Mouse (Mus musculus): ENCODE measurements around the gene Afap1. TPM values are rescaled to one million over a fixed set of nuclear protein-coding genes. Genes with fewer than 3 reads are reported as not detected.

The Afap1 gene
- polyA plus RNA-seq, 1 experiment from 2014 or later = 57.0 TPM

DNA sequence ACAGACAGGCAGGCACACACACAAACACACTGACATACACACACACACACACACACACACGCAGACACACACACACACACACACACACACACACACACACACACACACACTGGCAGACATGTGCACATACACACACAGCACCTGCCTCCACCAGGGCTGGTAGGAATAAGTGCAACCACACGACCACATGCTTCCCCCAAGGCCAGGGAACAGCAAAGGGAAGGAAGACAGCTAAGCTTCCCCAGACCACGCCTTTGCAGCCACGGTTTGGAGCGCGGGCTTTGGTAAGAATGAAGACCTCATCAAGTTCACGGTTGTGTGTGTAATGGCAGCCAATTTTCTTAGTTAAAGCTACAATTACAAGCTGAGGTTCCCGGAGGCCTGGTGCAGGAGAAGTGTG is 67.0 kb downstream of the Afap1 start:
- H3K27ac ChIP-seq (replicated peaks) = no peak overlapping the region
- no peaks in the 10 kb centered on the region for H3K27me3 ChIP-seq (replicated peaks)
- H3K4me1 ChIP-seq = peaks cover 3% of the 10 kb centered on the region; the same call in 1 of the 2 replicates
- no peak for ATAC-seq (ENCODE audit: low FRiP score)
- H3K4me2 ChIP-seq = no peak overlapping the region
- no peak overlapping the region for H3K9ac ChIP-seq (replicated peaks)
- H3K9me3 ChIP-seq (replicated peaks) = no peaks in the 10 kb centered on the region
- WGBS = 78% methylated on average over 7 of the region's 8 CpGs
- no peak overlapping the region for H3K4me3 ChIP-seq (replicated peaks)
- H3K36me3 ChIP-seq = peaks cover 52% of the 10 kb centered on the region

DNA sequence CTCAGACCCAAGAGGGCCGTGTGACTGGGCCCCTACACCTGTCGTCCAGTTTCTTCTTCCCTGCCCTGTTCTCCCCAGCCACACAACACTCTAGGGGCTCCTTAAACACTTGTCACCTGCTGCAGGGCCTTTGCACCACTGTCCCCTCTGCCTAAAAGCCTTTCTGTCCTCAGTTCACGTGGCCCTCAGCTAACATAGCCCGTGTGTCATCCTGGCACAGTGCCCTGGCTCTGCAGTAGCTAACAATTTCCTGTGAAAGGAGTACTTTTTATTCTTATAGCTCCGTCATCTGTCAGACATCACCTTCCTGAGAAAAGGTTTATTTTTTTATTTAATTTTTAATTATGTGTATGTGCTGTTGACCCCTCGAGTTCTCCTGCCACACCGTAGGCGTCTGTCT is 68.2 kb downstream of the Afap1 start:
- ATAC-seq (ENCODE audit: low FRiP score) = no peak
- peaks cover 3% of the 10 kb centered on the region; the same call in 1 of the 2 replicates for H3K4me1 ChIP-seq
- no peaks in the 10 kb centered on the region for H3K27me3 ChIP-seq (replicated peaks)
- H3K36me3 ChIP-seq = peaks cover 58% of the 10 kb centered on the region
- H3K9ac ChIP-seq (replicated peaks) = no peak overlapping the region
- no peaks in the 10 kb centered on the region for H3K9me3 ChIP-seq (replicated peaks)
- H3K27ac ChIP-seq (replicated peaks) = 0 out of 2 replicates have a peak overlapping the region, but pooled peaks have one; percentile 9
- no peak overlapping the region for H3K4me2 ChIP-seq
- WGBS = 71% methylated on average over 8 of the region's 8 CpGs
- no peak overlapping the region for H3K4me3 ChIP-seq (replicated peaks)

DNA sequence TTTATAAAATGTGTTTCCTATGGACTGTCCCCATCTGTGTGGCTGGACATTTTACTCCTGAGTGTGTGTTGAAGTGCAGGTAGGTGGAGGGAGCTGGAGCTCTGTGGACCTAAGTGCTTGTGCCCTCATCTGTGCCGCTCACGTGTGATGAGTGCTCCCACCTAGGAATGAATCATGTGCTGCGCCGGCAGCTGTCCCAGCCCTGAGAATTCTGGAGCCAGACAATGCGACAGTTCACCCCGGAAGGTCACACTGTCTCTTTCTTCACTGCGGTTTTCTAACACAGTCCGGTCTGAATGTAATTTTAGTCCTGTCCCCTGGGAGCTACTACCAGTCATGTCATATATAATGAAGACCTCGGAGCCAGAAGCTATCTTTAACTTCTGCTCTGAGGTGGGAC is 70.5 kb downstream of the Afap1 start:
- H3K27ac ChIP-seq (replicated peaks) = 0 out of 2 replicates have a peak overlapping the region, but pooled peaks have one; percentile 1
- no peaks in the 10 kb centered on the region for H3K27me3 ChIP-seq (replicated peaks)
- no peak overlapping the region for H3K4me2 ChIP-seq
- ATAC-seq (ENCODE audit: low FRiP score) = no peak; the same call in 1 of the 2 replicates
- H3K4me1 ChIP-seq = no peaks in the 10 kb centered on the region
- peaks cover 70% of the 10 kb centered on the region for H3K36me3 ChIP-seq
- H3K9ac ChIP-seq (replicated peaks) = no peak overlapping the region
- WGBS = 53% methylated on average over 9 of the region's 9 CpGs
- no peak overlapping the region for H3K4me3 ChIP-seq (replicated peaks)
- H3K9me3 ChIP-seq (replicated peaks) = no peaks in the 10 kb centered on the region

DNA sequence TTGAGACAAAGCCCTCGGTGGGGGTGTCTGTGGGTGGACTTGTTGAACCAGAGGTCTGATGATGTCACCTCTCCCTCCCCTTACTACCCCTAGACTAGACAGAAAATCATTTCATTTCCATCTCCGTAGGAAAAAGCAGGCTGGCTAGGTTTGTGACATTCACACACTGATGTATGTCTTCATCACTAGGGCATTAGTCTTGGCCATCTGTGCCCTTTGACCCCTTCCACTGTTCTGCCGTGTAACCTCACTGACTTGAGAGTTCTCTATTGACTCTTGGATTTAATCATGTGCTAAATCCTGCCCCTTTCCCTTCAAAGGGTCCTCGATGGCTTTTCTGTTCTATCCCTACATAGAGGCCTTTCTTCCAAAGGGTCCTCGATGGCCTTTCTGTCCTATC is 71.9 kb downstream of the Afap1 start:
- Histone ChIP-seq H3K4me3 (replicated peaks) (no peak overlapping the region), H3K4me2 (no peak overlapping the region), H3K9ac (replicated peaks) (no peak overlapping the region)

DNA sequence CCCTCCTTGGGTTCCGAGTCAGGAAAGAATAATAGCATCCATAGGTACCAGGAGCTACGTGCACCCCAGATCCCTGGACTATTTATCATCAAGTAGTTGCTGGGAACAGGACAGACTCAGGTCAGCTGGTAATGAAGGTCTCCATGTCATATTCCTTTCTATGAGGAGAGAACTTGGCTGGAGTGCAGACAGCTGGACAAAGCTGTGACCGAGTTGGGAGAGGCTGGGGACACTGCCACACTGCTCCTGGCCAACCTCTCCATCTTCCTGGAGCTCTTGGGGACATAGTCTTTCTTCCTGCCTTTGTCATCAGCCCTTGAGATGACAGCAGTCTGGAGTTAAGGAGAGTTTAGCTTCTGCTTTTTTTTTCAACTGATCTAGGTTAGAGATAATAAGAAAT is 76.7 kb downstream of the Afap1 start:
- 69% methylated on average over 3 of the region's 3 CpGs for WGBS
- H3K36me3 ChIP-seq = peaks cover 62% of the 10 kb centered on the region
- peak overlapping the region; percentile 60; the same call in 1 of the 2 replicates for H3K27ac ChIP-seq (replicated peaks)
- H3K4me2 ChIP-seq = no peak overlapping the region
- no peak overlapping the region for H3K9ac ChIP-seq (replicated peaks)
- no peak overlapping the region for H3K4me3 ChIP-seq (replicated peaks)
- H3K27me3 ChIP-seq (replicated peaks) = no peaks in the 10 kb centered on the region
- no peaks in the 10 kb centered on the region for H3K9me3 ChIP-seq (replicated peaks)
- H3K4me1 ChIP-seq = peaks cover 8% of the 10 kb centered on the region
- no peak for ATAC-seq (ENCODE audit: low FRiP score)

More for the DNA sequence above, 71.9 kb downstream of the Afap1 start:
- no peak for ATAC-seq (ENCODE audit: low FRiP score)
- H3K36me3 ChIP-seq = peaks cover 82% of the 10 kb centered on the region
- H3K4me1 ChIP-seq = no peaks in the 10 kb centered on the region
- no peak overlapping the region for H3K27ac ChIP-seq (replicated peaks)
- H3K27me3 ChIP-seq (replicated peaks) = no peaks in the 10 kb centered on the region
- 57% methylated on average over 5 of the region's 5 CpGs for WGBS
- H3K9me3 ChIP-seq (replicated peaks) = no peaks in the 10 kb centered on the region

DNA sequence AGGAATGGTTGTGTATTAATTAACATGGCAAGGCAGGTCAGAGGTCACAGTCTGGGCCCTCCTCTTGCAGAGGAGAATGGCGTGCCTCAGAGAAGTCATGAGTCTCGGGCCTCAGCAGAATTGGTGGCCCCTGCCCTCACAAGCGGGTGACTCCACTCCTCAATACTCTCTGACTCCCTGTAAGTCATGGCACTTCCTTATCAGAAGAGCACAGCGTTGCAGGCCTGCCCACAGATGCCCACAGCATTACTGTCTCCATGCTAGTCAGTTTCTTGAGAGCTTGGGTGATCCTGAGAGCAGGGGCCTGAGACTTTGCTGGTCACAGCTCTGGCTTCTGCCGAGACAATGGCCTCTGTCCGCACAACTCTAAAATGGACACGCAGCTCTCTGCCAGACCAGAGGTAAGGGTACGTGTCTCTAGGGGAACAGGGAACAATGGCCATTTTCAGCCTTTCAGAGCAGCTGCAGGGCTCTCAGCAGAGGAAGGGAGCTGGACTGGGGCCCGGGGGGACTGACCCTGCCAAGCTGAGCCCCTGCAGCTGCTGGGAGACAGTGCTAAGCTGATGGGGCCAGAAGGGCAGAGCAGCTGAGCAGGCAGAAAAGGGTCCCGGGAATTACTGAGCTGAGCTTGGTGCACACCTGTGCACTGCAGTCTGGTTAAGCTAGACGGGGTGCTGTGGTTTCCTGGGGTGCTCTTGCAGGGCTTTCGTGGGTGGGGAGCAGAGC is 77.4 kb downstream of the Afap1 start:
- ATAC-seq (ENCODE audit: low FRiP score) = no peak
- H3K27ac ChIP-seq (replicated peaks) = peak overlapping the region; percentile 60
- H3K27me3 ChIP-seq (replicated peaks) = no peaks in the 10 kb centered on the region
- H3K9me3 ChIP-seq (replicated peaks) = no peaks in the 10 kb centered on the region
- H3K4me1 ChIP-seq = peaks cover 8% of the 10 kb centered on the region
- no peak overlapping the region for H3K4me3 ChIP-seq (replicated peaks)
- H3K9ac ChIP-seq (replicated peaks) = no peak overlapping the region
- H3K36me3 ChIP-seq = peaks cover 60% of the 10 kb centered on the region
- WGBS = 38% methylated on average over 12 of the region's 12 CpGs
- H3K4me2 ChIP-seq = no peak overlapping the region

DNA sequence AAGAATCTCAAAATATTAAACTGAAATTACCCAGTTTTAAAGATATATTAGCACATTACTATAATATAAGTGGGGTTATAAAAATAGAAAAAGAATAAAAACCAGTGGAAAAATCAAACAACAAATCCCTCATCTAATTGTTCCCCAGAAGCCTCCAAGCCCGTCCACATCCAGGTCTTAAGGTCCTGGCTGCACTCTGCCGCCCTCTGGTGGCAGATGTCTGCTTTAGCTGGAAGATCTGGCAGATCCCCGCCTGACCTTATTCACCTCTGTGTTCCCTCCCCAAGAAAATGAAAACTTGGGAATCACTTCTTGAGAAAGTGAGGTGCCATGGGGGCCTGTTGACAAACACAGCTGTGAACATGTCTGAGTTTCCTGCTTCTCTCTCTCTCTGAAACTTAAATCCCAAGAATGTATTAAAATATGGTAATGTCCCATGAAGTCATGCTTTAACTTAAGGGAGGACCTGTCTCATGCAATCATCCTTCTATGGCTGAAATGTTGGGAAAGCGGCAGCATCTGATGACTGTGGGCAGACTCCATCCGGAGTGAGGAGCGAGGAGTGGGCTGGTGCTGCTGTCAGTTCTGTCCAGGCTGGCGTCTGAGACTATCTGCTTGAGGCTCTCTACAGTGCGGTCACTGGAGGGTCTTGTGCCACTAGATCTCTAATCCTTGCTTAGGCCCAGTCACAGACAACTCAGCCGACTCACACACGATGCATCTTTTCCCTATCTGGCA is 78.9 kb downstream of the Afap1 start:
- H3K4me1 ChIP-seq = peaks cover 8% of the 10 kb centered on the region
- H3K4me3 ChIP-seq (replicated peaks) = no peak overlapping the region
- H3K4me2 ChIP-seq = no peak overlapping the region
- peaks cover 58% of the 10 kb centered on the region for H3K36me3 ChIP-seq
- H3K9me3 ChIP-seq (replicated peaks) = no peaks in the 10 kb centered on the region
- no peaks in the 10 kb centered on the region for H3K27me3 ChIP-seq (replicated peaks)
- H3K27ac ChIP-seq (replicated peaks) = no peak overlapping the region
- H3K9ac ChIP-seq (replicated peaks) = no peak overlapping the region
- ATAC-seq (ENCODE audit: low FRiP score) = no peak
- 67% methylated on average over 10 of the region's 10 CpGs for WGBS

DNA sequence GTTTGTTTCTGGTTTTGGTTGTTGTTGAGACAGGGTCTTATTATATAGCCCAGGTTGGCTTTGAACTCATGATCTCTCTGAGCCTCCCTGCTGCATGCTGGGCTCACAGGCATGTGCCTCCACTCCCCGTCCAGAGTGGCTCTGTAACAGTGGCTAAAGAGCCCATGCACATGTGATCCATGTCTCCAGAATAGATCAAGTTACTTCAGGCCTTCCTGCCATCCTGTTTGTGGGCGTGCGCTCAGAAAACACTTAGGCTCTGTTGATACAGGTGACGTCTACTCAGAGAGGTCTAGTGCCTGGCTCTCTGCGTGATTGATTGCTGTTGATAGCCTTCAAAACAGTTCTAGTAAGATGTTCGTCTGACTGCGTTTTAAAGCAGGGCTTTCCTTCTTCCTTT is 79.6 kb downstream of the Afap1 start:
- H3K4me3 ChIP-seq (replicated peaks) = no peak overlapping the region
- peaks cover 8% of the 10 kb centered on the region for H3K4me1 ChIP-seq
- H3K4me2 ChIP-seq = no peak overlapping the region
- no peak overlapping the region for H3K27ac ChIP-seq (replicated peaks)
- H3K36me3 ChIP-seq = peaks cover 59% of the 10 kb centered on the region
- no peak for ATAC-seq (ENCODE audit: low FRiP score)
- 77% methylated on average over 7 of the region's 7 CpGs for WGBS
- no peaks in the 10 kb centered on the region for H3K9me3 ChIP-seq (replicated peaks)
- no peak overlapping the region for H3K9ac ChIP-seq (replicated peaks)
- no peaks in the 10 kb centered on the region for H3K27me3 ChIP-seq (replicated peaks)

DNA sequence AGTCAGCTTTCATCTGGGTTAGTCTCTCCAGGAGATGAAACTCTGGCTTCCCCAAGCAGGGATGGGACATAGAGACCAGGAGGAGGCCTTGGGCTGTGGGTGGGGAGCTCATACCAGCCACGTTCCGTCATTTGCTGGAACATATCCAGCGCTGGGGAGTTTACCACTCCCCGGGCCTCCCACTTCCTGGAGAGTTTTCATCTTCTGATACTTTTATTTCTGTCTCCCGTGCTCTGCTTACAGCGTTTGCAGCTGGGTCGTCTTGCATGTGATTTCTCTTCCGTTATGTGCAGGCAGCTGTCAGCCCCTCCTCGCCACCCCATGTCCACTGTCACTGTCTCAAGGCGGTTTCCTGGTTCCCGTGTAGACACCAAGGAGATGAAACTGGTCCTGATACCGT is 80.7 kb downstream of the Afap1 start:
- peaks cover 57% of the 10 kb centered on the region for H3K36me3 ChIP-seq
- no peak overlapping the region; the same call in 1 of the 2 replicates for H3K27ac ChIP-seq (replicated peaks)
- 70% methylated on average over 12 of the region's 12 CpGs for WGBS

DNA sequence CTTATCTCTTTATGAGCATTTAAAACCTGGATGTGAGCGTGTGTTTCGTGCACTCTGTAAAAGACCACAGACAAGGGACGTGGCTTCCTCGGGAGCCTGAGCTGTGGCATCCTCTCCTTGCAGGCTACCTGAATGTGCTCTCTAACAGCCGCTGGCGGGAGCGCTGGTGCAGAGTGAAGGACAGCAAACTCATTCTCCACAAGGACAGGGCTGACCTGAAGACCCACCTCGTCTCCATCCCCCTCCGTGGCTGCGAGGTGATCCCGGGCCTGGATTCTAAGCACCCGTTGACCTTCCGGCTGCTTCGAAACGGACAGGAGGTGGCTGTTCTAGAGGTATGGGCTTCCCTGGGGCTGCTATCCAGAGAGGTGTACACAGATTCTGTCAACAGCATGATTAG is 81.1 kb downstream of the Afap1 start:
- Histone ChIP-seq H3K27ac (replicated peaks) (no peak overlapping the region), H3K36me3 (peaks cover 58% of the 10 kb centered on the region), H3K4me2 (no peak overlapping the region), H3K27me3 (replicated peaks) (no peaks in the 10 kb centered on the region), H3K9me3 (replicated peaks) (no peaks in the 10 kb centered on the region), H3K4me3 (replicated peaks) (no peak overlapping the region), H3K4me1 (peaks cover 8% of the 10 kb centered on the region), H3K9ac (replicated peaks) (no peak overlapping the region)
- WGBS = 84% methylated on average over 15 of the region's 15 CpGs
- ATAC-seq (ENCODE audit: low FRiP score) = no peak

More for the DNA sequence above, 80.7 kb downstream of the Afap1 start:
- H3K4me1 ChIP-seq = peaks cover 8% of the 10 kb centered on the region
- H3K27me3 ChIP-seq (replicated peaks) = no peaks in the 10 kb centered on the region
- no peak overlapping the region for H3K4me2 ChIP-seq
- no peaks in the 10 kb centered on the region for H3K9me3 ChIP-seq (replicated peaks)
- no peak overlapping the region for H3K9ac ChIP-seq (replicated peaks)
- ATAC-seq (ENCODE audit: low FRiP score) = no peak
- no peak overlapping the region for H3K4me3 ChIP-seq (replicated peaks)

DNA sequence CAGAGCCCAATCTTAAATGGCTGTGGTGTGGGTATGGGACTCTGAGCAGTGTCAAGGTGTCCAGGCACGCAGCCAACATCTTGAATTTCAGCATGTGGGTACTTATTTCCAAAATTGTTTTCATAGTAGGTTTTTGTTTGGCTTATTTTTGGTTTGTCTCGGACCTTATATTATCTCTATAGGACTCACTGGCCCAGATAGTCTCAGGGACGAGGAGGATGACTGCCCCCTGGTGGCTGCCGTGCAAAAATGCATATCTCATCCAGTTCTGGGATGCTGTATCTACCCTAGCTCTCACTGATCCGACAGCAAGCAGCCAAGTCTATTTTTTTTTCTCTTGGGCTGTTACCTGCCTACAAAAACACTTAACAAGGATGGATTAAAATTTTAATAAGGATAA is 82.6 kb downstream of the Afap1 start:
- H3K36me3 ChIP-seq = peaks cover 47% of the 10 kb centered on the region
- no peak overlapping the region for H3K9ac ChIP-seq (replicated peaks)
- H3K4me1 ChIP-seq = peaks cover 7% of the 10 kb centered on the region
- no peaks in the 10 kb centered on the region for H3K27me3 ChIP-seq (replicated peaks)
- H3K9me3 ChIP-seq (replicated peaks) = no peaks in the 10 kb centered on the region
- no peak for ATAC-seq (ENCODE audit: low FRiP score)
- H3K4me3 ChIP-seq (replicated peaks) = no peak overlapping the region
- no peak overlapping the region for H3K4me2 ChIP-seq
- H3K27ac ChIP-seq (replicated peaks) = no peak overlapping the region
- WGBS = 18% methylated on average over 5 of the region's 5 CpGs

DNA sequence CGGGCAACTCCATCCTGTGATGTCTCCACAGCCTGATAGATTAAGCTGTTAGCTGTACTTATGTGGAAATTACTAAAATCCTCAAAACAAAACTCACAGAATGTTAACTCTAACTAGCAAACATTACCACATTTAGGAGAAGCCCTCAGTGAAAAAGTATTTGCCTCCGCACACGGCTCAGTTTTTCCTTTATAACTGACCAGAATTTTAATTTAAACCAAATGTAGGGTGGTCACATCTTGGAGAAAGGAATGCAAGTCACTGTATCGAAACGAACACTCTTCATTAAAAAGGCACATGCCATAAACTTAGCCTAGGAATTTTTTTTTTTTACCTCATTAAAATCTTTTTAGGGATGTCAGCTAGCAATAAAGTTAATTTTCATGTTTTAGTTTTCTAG is 87.4 kb downstream of the Afap1 start:
- no peak for ATAC-seq (ENCODE audit: low FRiP score)
- Histone ChIP-seq H3K36me3 (peaks cover 58% of the 10 kb centered on the region), H3K4me1 (no peaks in the 10 kb centered on the region; the same call in 1 of the 2 replicates), H3K4me2 (no peak overlapping the region), H3K27ac (replicated peaks) (no peak overlapping the region), H3K9ac (replicated peaks) (no peak overlapping the region), H3K9me3 (replicated peaks) (no peaks in the 10 kb centered on the region), H3K4me3 (replicated peaks) (no peak overlapping the region), H3K27me3 (replicated peaks) (no peaks in the 10 kb centered on the region)
- WGBS = 80% methylated on average over 5 of the region's 5 CpGs
